Mouse (Mus musculus) limb, embryonic 15.5 days (tissue): ENCODE data around the gene Dock9. TPM values are rescaled to one million over a fixed set of nuclear protein-coding genes. Genes with fewer than 3 reads are reported as not detected.

Source experiments
- ATAC-seq: fragments of 200-750 bp; cut with Nextera tagmentation; 2 replicates; pipeline ENCODE4 v1.8.0; 2017; ENCODE audit warnings: low read depth, moderate TSS enrichment; ENCODE audit not compliant: insufficient number of reproducible peaks, low FRiP score, low TSS enrichment
- H3K27ac ChIP-seq: fragments of 300-500 bp; sonication (generic); 2 replicates; pipeline ENCODE4 v1.5.1; 2015; ENCODE audit warnings: moderate library complexity, mild to moderate bottlenecking, inconsistent platforms
- H3K27me3 ChIP-seq: fragments of 300-500 bp; sonication (generic); 2 replicates; pipeline ENCODE4 v1.6.1; 2015; ENCODE audit warnings: inconsistent platforms
- H3K36me3 ChIP-seq: fragments of 300-500 bp; sonication (generic); 2 replicates; pipeline ENCODE4 v1.6.1; 2015; ENCODE audit warnings: inconsistent platforms
- H3K4me1 ChIP-seq: fragments of 300-500 bp; sonication (generic); 2 replicates; pipeline ENCODE4 v1.6.1; 2015; ENCODE audit warnings: inconsistent platforms
- H3K4me2 ChIP-seq: fragments of 300-500 bp; sonication (generic); 2 replicates; pipeline ENCODE4 v1.6.1; 2015; ENCODE audit warnings: mild to moderate bottlenecking, inconsistent platforms
- H3K4me3 ChIP-seq: fragments of 300-500 bp; sonication (generic); 2 replicates; pipeline ENCODE4 v1.5.1; 2015; ENCODE audit warnings: mild to moderate bottlenecking, inconsistent platforms
- H3K9ac ChIP-seq: fragments of 300-500 bp; sonication (generic); 2 replicates; pipeline ENCODE4 v1.6.1; 2015; ENCODE audit warnings: inconsistent platforms
- H3K9me3 ChIP-seq: fragments of 300-500 bp; sonication (generic); 2 replicates; pipeline ENCODE4 v1.6.1; 2016; ENCODE audit warnings: inconsistent platforms
- WGBS: fragments of 180-500 bp; shearing (Covaris S2); methylation state at CpG from one replicate; pipeline ENCODE4 v1.1.7; 2015; 5-methylcytosine and 5-hydroxymethylcytosine counted together
- polyA plus RNA-seq: library from polyadenylated mRNA; unstranded; fragments of >200 nt; fragmentation: Nextera tagmentation; extraction: Ambion mirVana; gene quantifications from 2 replicates; pipeline ENCODE4 v1.2.1, GENCODE M21; 2015

Dock9 gene
- polyA plus RNA-seq: 10.2 and 11.0 TPM in 2 replicates

DNA sequence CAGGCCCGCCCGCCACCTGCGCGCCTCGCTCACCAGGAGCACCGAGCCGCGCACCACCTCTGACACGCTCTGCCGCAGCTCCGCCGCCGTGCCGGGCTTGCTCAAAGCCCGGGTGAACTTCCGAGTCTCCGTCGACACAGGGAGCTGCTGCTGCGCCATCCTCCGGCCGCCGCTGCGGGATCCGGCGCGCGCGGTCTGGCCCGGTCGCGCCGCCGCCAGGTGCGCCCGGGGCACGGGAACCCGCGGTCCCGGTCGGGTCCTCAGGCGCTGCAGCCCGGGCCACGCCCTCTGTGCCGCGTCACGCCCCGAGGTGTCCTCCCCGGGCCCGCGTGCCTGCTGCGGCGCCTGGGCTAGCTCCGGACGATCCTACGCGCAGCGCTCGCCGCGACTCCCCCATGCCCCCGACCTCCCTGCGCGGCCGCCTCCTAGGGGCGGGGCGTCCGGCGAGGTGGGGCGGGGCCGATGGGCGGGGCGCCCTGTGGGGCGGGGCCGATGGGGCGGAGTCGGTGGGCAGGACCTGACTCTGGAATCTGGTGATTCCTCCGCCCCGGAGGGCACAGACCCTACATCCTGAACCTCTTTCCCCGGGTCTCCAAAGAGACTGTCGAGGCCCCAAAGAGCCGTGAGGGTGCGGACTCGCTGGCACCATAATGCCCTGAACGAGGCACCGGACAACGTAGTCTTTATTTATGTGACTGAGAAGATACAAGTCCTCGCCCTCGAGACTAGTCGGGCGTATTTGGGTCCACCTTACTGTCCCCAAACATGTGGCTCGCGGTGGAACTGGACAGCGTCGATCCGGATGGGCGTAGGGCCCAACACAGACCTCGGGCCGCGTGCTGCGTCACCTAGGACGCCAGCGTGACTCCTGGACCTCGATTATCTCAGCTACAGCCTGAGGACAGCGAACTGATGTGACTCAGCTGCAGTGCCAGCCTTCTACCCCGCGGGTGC lies at the start of gene Dock9:
TSS of gene Dock9 (minus strand) at position 381 of the 954 bp plus-strand sequence.
- H3K9ac ChIP-seq: peak within 1 kb of the TSS; percentile 53
- peak within 1 kb of the TSS; percentile 85 for H3K4me2 ChIP-seq
- peak; percentile 88 for ATAC-seq
- H3K9me3 ChIP-seq: no peaks in the 10 kb centered on the region
- peaks cover 21% of the 10 kb centered on the region; the same call in 1 of the 2 replicates for H3K27me3 ChIP-seq
- H3K4me3 ChIP-seq: peak within 1 kb of the TSS; percentile 73
- under 1% methylated on average over 97 of the region's 106 CpGs for WGBS
- peaks cover 14% of the 10 kb centered on the region for H3K4me1 ChIP-seq
- H3K27ac ChIP-seq: peak within 1 kb of the TSS; percentile 79
- no peaks in the 10 kb centered on the region for H3K36me3 ChIP-seq

DNA sequence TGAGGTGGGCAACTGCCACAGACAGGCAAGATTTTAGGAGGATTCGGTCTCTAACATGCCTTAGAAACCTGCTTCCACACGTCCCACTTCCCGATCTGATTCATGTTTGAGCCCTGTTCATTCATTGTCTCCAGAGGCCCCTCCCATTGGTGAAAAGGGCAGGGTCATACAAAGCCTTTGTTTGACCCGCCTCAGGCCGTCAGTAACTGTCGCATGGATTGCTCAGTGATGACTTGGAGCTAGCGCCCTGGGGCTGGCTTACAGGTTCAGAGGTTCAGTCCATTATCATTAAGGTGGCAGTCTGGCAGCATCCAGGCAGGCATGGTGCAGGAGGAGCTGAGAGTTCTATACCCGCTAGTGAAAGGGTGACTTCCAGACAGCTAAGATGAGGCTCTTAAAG lies 46.8 kb upstream of the Dock9 start:
- no peaks in the 10 kb centered on the region for H3K36me3 ChIP-seq
- no peaks in the 10 kb centered on the region for H3K4me1 ChIP-seq
- no peak overlapping the region for H3K9ac ChIP-seq
- WGBS: 66% methylated on average over 8 of the region's 8 CpGs
- H3K4me2 ChIP-seq: no peak overlapping the region
- no peak overlapping the region for H3K4me3 ChIP-seq
- no peaks in the 10 kb centered on the region for H3K9me3 ChIP-seq
- no peak overlapping the region for H3K27ac ChIP-seq
- H3K27me3 ChIP-seq: no peaks in the 10 kb centered on the region
- ATAC-seq: no peak

- no peaks in the 10 kb centered on the region for H3K36me3 ChIP-seq
- H3K9me3 ChIP-seq: 0 out of 2 replicates have a peak, but pooled peaks cover 7% of the 10 kb centered on the region
- H3K4me3 ChIP-seq: no peak overlapping the region
- H3K4me1 ChIP-seq: no peaks in the 10 kb centered on the region
- no peak overlapping the region for H3K27ac ChIP-seq
- H3K27me3 ChIP-seq: no peaks in the 10 kb centered on the region
- no peak overlapping the region for H3K9ac ChIP-seq
- no peak overlapping the region for H3K4me2 ChIP-seq
- WGBS: 81% methylated on average over 8 of the region's 8 CpGs
- no peak for ATAC-seq
Measured at GRCm38 (mm10) chr14:121840217-121840616, 42.6 kb upstream of the Dock9 start.

DNA sequence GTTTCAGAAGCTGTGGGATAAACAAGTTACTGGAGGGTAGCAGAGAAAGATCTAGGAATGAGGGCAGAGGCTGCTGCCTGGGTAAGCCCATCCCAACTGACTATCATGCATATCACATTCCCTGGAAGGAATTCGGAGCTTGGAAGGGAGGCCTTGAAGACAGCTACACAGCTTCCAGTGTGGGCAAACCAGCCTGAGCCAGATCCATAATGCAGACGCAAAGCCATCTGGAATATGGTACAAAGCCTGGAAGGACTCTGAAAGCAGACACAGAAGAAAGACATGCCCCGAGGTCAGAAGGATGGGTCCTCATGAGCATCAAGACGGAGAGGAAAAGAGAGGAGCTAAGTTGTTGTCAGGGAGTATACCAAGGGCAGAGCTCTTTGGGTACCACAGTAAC lies 40.5 kb upstream of the Dock9 start:
- Histone ChIP-seq H3K4me2 (no peak overlapping the region), H3K4me3 (no peak overlapping the region), H3K36me3 (no peaks in the 10 kb centered on the region), H3K4me1 (no peaks in the 10 kb centered on the region), H3K9me3 (0 out of 2 replicates have a peak, but pooled peaks cover 7% of the 10 kb centered on the region), H3K27me3 (no peaks in the 10 kb centered on the region), H3K27ac (no peak overlapping the region), H3K9ac (no peak overlapping the region)
- WGBS: 78% methylated on average over 4 of the region's 4 CpGs
- no peak for ATAC-seq

DNA sequence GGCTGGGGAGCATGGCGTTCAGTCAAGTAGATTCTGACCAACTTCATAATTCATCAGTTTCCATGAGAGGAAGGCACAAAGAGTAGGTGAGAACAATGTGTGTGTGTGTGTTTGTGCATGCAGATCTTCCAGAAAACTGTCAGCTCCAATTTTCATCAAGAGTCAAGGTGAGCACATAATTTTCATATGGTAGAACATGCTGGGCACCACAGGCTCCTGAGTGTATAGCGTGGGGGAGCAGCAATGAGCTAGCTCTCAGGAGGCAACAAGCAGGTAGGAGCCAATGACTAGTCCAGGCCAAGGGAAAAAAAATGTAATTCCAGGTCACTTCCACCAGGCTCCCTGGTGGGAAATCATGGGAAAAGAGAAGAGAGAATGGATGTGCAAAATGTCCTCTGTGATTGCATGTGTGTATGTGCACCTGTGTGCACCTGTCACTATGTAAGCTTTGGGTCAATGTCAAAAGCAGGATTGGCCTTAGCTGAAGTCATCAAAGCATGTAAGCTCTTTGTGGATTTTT lies 35.4 kb upstream of the Dock9 start:
- Histone ChIP-seq H3K9me3 (no peaks in the 10 kb centered on the region), H3K36me3 (no peaks in the 10 kb centered on the region), H3K27me3 (no peaks in the 10 kb centered on the region), H3K4me1 (no peaks in the 10 kb centered on the region), H3K27ac (no peak overlapping the region), H3K9ac (no peak overlapping the region), H3K4me3 (no peak overlapping the region), H3K4me2 (no peak overlapping the region)
- no peak for ATAC-seq
- WGBS: 81% methylated on average over 2 of the region's 2 CpGs

- no peak for ATAC-seq
- no peak overlapping the region for H3K4me2 ChIP-seq
- no peak overlapping the region for H3K27ac ChIP-seq
- H3K27me3 ChIP-seq: no peaks in the 10 kb centered on the region
- no peaks in the 10 kb centered on the region for H3K9me3 ChIP-seq
- H3K4me3 ChIP-seq: no peak overlapping the region
- H3K36me3 ChIP-seq: no peaks in the 10 kb centered on the region
- no peak overlapping the region for H3K9ac ChIP-seq
- 79% methylated on average over 4 of the region's 4 CpGs for WGBS
- H3K4me1 ChIP-seq: peaks cover 9% of the 10 kb centered on the region
Measured at GRCm38 (mm10) chr14:121829816-121830442, 32.3 kb upstream of the Dock9 start.

GRCm38 (mm10) chr14:121827091-121827490 lies 29.5 kb upstream of the Dock9 start:
- Histone ChIP-seq H3K4me2 (no peak overlapping the region), H3K4me3 (no peak overlapping the region), H3K9me3 (no peaks in the 10 kb centered on the region), H3K27ac (no peak overlapping the region), H3K36me3 (no peaks in the 10 kb centered on the region), H3K9ac (no peak overlapping the region), H3K4me1 (peaks cover 20% of the 10 kb centered on the region), H3K27me3 (no peaks in the 10 kb centered on the region)
- 82% methylated on average over 7 of the region's 7 CpGs for WGBS
- no peak for ATAC-seq

DNA sequence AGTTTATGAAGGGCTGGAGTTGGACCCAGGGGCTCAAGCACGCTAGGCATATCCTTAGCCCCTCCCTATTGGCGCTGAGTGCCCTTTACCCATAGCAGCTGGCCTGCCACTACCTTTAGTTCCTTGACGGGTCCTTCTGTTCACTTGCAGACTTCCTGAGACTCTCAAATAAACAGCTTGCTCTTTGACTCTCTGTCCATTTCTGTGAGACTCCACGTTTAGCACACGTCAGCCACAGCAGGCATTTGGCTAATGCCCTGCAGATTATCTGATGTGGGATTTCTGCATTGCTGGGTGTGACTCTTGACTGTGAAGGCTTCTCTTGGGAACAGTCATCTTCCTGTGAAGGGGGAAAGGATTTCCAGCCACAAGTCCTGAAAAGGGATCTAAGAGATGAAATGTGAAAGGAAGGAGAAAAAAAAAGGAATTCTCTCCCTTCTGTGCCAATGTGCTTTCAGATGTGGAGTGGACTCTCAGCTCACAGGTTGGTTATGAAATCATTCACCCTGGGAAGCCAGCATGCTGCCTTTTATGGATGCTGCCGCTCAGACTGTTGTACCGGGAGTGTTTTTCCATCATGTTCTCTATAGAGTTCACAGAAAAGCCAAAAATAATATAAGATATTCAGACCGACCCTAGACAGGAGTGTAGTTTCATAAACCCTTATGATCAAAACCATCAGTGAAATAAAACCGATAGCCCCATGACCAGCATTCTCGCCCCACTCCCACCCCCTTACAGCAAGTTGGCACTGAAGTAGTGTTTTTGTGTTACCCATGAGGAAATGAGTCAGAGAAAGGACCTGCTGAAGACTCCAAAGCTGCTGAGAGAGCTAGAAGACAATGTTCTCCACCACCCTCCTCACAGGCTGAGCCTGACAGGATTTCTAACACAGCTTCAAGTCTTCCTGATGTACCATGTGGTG lies 28.1 kb upstream of the Dock9 start:
- H3K27ac ChIP-seq: peak overlapping the region; percentile 72
- no peak for ATAC-seq
- 48% methylated on average over 10 of the region's 10 CpGs for WGBS

DNA sequence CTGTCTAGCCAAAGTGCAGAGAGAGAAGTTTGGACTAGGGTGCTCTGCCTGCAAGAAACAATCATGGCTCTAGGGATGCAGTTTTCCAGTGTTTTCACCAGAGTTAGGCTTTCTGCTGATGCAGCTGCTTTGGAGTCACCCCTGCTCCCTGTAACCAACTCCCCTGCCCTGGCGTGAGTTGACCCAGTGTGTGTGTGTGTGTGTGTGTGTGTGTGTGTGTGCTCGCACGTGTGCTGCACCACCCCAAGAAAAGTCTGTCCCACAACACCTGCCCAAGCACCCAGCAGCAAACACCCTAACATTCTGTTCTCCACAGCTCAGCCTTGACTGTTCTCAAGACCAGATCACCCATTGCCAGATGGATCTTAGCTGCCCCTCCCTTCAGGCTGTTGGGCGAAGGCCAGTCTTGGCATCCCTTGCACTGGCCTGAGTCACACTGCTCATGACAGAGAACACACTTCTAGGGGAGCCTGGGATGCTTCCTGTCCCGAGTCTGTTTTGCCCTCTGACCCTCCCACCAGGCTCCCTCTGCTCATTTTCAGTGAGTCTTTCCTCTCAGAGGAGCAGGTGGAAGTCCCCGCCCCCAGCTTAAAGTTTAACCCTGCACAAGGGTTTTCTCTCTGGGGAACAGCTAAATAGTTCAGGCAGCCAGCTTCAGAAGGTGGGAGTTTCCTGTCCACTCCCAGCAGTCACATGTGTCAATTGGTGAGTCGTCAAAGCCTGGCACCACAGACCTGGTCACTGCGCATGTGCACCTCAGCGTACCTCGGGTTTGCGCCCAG lies 26.9 kb upstream of the Dock9 start:
- no peak overlapping the region for H3K9ac ChIP-seq
- 70% methylated on average over 11 of the region's 11 CpGs for WGBS

More for the DNA sequence above, 28.1 kb upstream of the Dock9 start:
- Histone ChIP-seq H3K9me3 (no peaks in the 10 kb centered on the region), H3K4me2 (no peak overlapping the region), H3K9ac (no peak overlapping the region), H3K4me3 (no peak overlapping the region), H3K27me3 (no peaks in the 10 kb centered on the region), H3K36me3 (no peaks in the 10 kb centered on the region), H3K4me1 (peaks cover 20% of the 10 kb centered on the region)

GRCm38 (mm10) chr14:121822997-121823396 lies 25.4 kb upstream of the Dock9 start:
- no peaks in the 10 kb centered on the region for H3K9me3 ChIP-seq
- H3K4me2 ChIP-seq: no peak overlapping the region
- H3K9ac ChIP-seq: no peak overlapping the region
- no peaks in the 10 kb centered on the region for H3K27me3 ChIP-seq
- no peak for ATAC-seq
- whole genome bisulfite sequencing: 73% methylated on average over 3 of the region's 3 CpGs
- no peak overlapping the region for H3K4me3 ChIP-seq
- H3K4me1 ChIP-seq: peaks cover 20% of the 10 kb centered on the region
- H3K27ac ChIP-seq: no peak overlapping the region
- H3K36me3 ChIP-seq: no peaks in the 10 kb centered on the region

More for the DNA sequence above, 26.9 kb upstream of the Dock9 start:
- 0 out of 2 replicates have a peak overlapping the region, but pooled peaks have one; percentile 11 for H3K27ac ChIP-seq
- H3K27me3 ChIP-seq: no peaks in the 10 kb centered on the region
- H3K4me1 ChIP-seq: peaks cover 20% of the 10 kb centered on the region
- no peaks in the 10 kb centered on the region for H3K36me3 ChIP-seq
- H3K4me3 ChIP-seq: no peak overlapping the region
- no peaks in the 10 kb centered on the region for H3K9me3 ChIP-seq
- peak; percentile 65; the same call in 1 of the 2 replicates for ATAC-seq
- H3K4me2 ChIP-seq: no peak overlapping the region
